Mouse (Mus musculus): ENCODE measurements around the gene Notch1.

DNA sequence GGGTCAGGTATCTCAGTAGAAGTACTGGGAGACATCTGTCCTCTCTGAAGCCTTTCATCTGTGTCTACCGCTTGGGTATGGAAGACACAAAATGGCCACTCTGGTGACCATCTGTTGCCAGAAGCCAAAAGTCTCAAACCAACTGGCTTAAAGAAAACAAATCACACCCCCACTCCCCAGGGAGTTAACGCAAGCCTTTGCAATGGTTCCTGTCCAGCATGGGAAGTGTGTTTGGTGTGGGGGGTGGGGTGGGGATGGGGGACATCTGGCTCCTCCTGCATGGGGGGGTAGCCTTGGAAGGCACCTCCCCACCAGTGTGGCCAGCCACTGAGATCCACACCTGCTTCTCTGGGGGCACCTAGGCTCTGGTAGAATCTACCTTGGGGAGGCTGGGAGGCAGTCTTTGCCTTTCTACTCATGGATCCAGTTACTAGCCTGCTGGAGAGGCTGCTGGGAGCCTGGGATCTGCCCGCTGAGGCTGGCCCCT, 29.6 kb downstream of the Notch1 start:
- TF ChIP-seq CTCF (IDR thresholded peaks at IDR 0.05; ENCODE audit: low read depth, low read length) (no peak), POLR2A (IDR thresholded peaks at IDR 0.05; ENCODE audit: extremely low read depth, insufficient read depth, low read length) (no peak)
